Mouse (Mus musculus) gonadal fat pad, adult 2 months (tissue): ENCODE measurements around the gene Zfp563. TPM values are rescaled to one million over a fixed set of nuclear protein-coding genes. Genes with fewer than 3 reads are reported as not detected.

ENCODE experiments used
- DNase-seq: peaks from one replicate; pipeline ENCODE4 v3.0.0-alpha.2; 2012; ENCODE audit warnings: low read depth
- polyA plus RNA-seq: library from polyadenylated mRNA; depleted of rRNA; stranded (reverse); fragments of >200 nt; gene quantifications from 2 replicates; pipeline ENCODE4 v1.2.3, GENCODE M21; 2012; rRNA removed

Gene Zfp563
- 1.8 and 2.5 TPM in 2 replicates for polyA plus RNA-seq

GRCm38 (mm10) chr17:33089220-33089949 lies at the start of gene Zfp563:
Zfp563 (plus strand) TSS chr17:33089310.
- DNase-seq, result peak; percentile 79

- DNase-seq, result no peak
Measured at GRCm38 (mm10) chr17:33058791-33059190, 30.3 kb upstream of the Zfp563 start.

GRCm38 (mm10) chr17:33063001-33063400 lies 26.1 kb upstream of the Zfp563 start:
- no peak for DNase-seq

- DNase-seq, result no peak
Measured at GRCm38 (mm10) chr17:33067958-33068357, 21.2 kb upstream of the Zfp563 start, which contains the start of gene 4921501E09Rik. 4921501E09Rik (minus strand) TSS chr17:33068058.

- no peak for DNase-seq
Measured at GRCm38 (mm10) chr17:33091630-33092029, 2.5 kb downstream of the Zfp563 start.

- peak; percentile 16 for DNase-seq
Measured at GRCm38 (mm10) chr17:33092391-33093193, 3.5 kb downstream of the Zfp563 start.

- no peak for DNase-seq
Measured at GRCm38 (mm10) chr17:33097396-33097795, 8.3 kb downstream of the Zfp563 start.

- DNase-seq, result no peak
Measured at GRCm38 (mm10) chr17:33124546-33124945, 35.4 kb downstream of the Zfp563 start.

GRCm38 (mm10) chr17:33126257-33126656 lies 37.1 kb downstream of the Zfp563 start:
- no peak for DNase-seq

- no peak for DNase-seq
Measured at GRCm38 (mm10) chr17:33139261-33139820, 50.2 kb downstream of the Zfp563 start, which contains the start of gene Morc2b. Morc2b (minus strand) TSS chr17:33139683.

Other genes starting within 250 kb of the Zfp563 start
- 1.3 and 1.7 TPM in 2 replicates for gene Zfp870, start 197.7 kb upstream of the Zfp563 start, polyA plus RNA-seq
- gene Cyp4f14, start 172.0 kb upstream of the Zfp563 start, polyA plus RNA-seq, result 0.23 and 0.55 TPM in 2 replicates
- gene Cyp4f13, start 141.9 kb upstream of the Zfp563 start, polyA plus RNA-seq, result 56.3 and 62.6 TPM in 2 replicates
- 1.2 and 1.8 TPM in 2 replicates for gene Zfp472, start 123.5 kb upstream of the Zfp563 start, polyA plus RNA-seq
- gene Zfp952, start 96.2 kb upstream of the Zfp563 start, polyA plus RNA-seq, result 3.7 and 4.7 TPM in 2 replicates
- 1.4 and 1.7 TPM in 2 replicates for gene Zfp763, start 55.9 kb upstream of the Zfp563 start, polyA plus RNA-seq
- not detected in 2 replicates for gene 4921501E09Rik, start 21.3 kb upstream of the Zfp563 start, polyA plus RNA-seq
- 0.09 and 0.14 TPM in 2 replicates for gene Morc2b, start 50.4 kb downstream of the Zfp563 start, polyA plus RNA-seq
- gene Olfr55, start 79.1 kb downstream of the Zfp563 start, polyA plus RNA-seq, result not detected in 2 replicates
- gene Olfr239, start 102.0 kb downstream of the Zfp563 start, polyA plus RNA-seq, result not detected in 2 replicates
- gene Olfr1564, start 132.4 kb downstream of the Zfp563 start, polyA plus RNA-seq, result not detected in 2 replicates
- gene Zfp955a, start 165.8 kb downstream of the Zfp563 start, polyA plus RNA-seq, result 1.7 and 2.0 TPM in 2 replicates
- gene Olfr63, start 175.4 kb downstream of the Zfp563 start, polyA plus RNA-seq, result not detected in 2 replicates
- gene Zfp955b, start 200.2 kb downstream of the Zfp563 start, polyA plus RNA-seq, result 1.6 and 2.1 TPM in 2 replicates